Mouse (Mus musculus) stomach, embryonic 14.5 days (tissue): Measurements from ENCODE around the gene Mb21d2. TPM values are rescaled to one million over a fixed set of nuclear protein-coding genes. Genes with fewer than 3 reads are reported as not detected.

Source experiments
- ATAC-seq: fragments of 200-750 bp; cut with Nextera tagmentation; 2 replicates; pipeline ENCODE4 v1.8.0; 2017; ENCODE audit warnings: low read depth, moderate TSS enrichment; ENCODE audit not compliant: insufficient number of reproducible peaks, insufficient read depth, low FRiP score
- H3K27ac ChIP-seq: fragments of 300-500 bp; sonication (generic); 2 replicates; pipeline ENCODE4 v1.5.1; 2014; ENCODE audit warnings: mild to moderate bottlenecking, low read length, moderate library complexity, mixed read lengths
- H3K27me3 ChIP-seq: fragments of 300-500 bp; sonication (generic); 2 replicates; pipeline ENCODE4 v1.6.1; 2014; ENCODE audit warnings: low read length, control low read depth, mixed read lengths; ENCODE audit not compliant: control insufficient read depth, insufficient read depth
- H3K36me3 ChIP-seq: fragments of 300-500 bp; sonication (generic); 2 replicates; pipeline ENCODE4 v1.6.1; 2014; ENCODE audit warnings: mild to moderate bottlenecking, control low read depth, low read length, moderate library complexity, mixed read lengths; ENCODE audit not compliant: control insufficient read depth, insufficient read depth
- H3K4me1 ChIP-seq: fragments of 300-500 bp; sonication (generic); 2 replicates; pipeline ENCODE4 v1.6.1; 2014; ENCODE audit warnings: low read length, control low read depth, mixed read lengths; ENCODE audit not compliant: control insufficient read depth, insufficient read depth
- H3K4me2 ChIP-seq: fragments of 300-500 bp; sonication (generic); replicated peaks from 2 replicates; pipeline ENCODE4 v1.6.1; 2014; ENCODE audit warnings: low read depth, low read length, control low read depth
- H3K4me3 ChIP-seq: fragments of 300-500 bp; sonication (generic); 2 replicates; pipeline ENCODE4 v1.5.1; 2014; ENCODE audit warnings: low read depth, low read length, control low read depth
- H3K9ac ChIP-seq: fragments of 300-500 bp; sonication (generic); replicated peaks from 2 replicates; pipeline ENCODE4 v1.6.1; 2014; ENCODE audit warnings: low read depth, mild to moderate bottlenecking, control low read depth, low read length, moderate library complexity, mixed read lengths
- H3K9me3 ChIP-seq: fragments of 300-500 bp; sonication (generic); 2 replicates; pipeline ENCODE4 v1.6.1; 2016; ENCODE audit warnings: low read depth, low read length, control low read depth; ENCODE audit not compliant: control insufficient read depth
- WGBS: fragments of 180-500 bp; shearing (Covaris S2); extraction: QIAGEN DNeasy Blood & Tissue Kit; methylation state at CpG from one replicate; pipeline ENCODE4 v1.1.7; 2014; 5-methylcytosine and 5-hydroxymethylcytosine counted together
- polyA plus RNA-seq: library from polyadenylated mRNA; unstranded; fragments of >200 nt; fragmentation: Nextera tagmentation; extraction: Ambion mirVana; gene quantifications from 2 replicates; pipeline ENCODE4 v1.2.1, GENCODE M21; 2014

The Mb21d2 gene
- polyA plus RNA-seq, 1 experiment from 2014 or later = 8.4 TPM

- no peak for ATAC-seq
- peaks cover 11% of the 10 kb centered on the region for H3K4me1 ChIP-seq
- H3K4me2 ChIP-seq = no peak overlapping the region
- no peaks in the 10 kb centered on the region for H3K9me3 ChIP-seq
- no peak overlapping the region for H3K27ac ChIP-seq
- H3K27me3 ChIP-seq = no peaks in the 10 kb centered on the region
- 57% methylated on average over 2 of the region's 2 CpGs for WGBS
- H3K4me3 ChIP-seq = no peak overlapping the region
- H3K9ac ChIP-seq = no peak overlapping the region
- H3K36me3 ChIP-seq = no peaks in the 10 kb centered on the region
Measured at GRCm38 (mm10) chr16:28931213-28931612, 1.7 kb upstream of the Mb21d2 start.

GRCm38 (mm10) chr16:28930426-28930825, 953 bp upstream of the Mb21d2 start:
- Histone ChIP-seq H3K4me1 (peaks cover 11% of the 10 kb centered on the region), H3K27me3 (no peaks in the 10 kb centered on the region), H3K9ac (no peak overlapping the region), H3K4me3 (peak overlapping the region; percentile 61), H3K4me2 (peak overlapping the region; percentile 64), H3K36me3 (no peaks in the 10 kb centered on the region), H3K27ac (no peak overlapping the region), H3K9me3 (no peaks in the 10 kb centered on the region)
- WGBS = 13% methylated on average over 5 of the region's 5 CpGs
- no peak for ATAC-seq

GRCm38 (mm10) chr16:28929686-28930291, 316 bp upstream of the Mb21d2 start:
- WGBS = under 1% methylated on average over 66 of the region's 66 CpGs
- no peaks in the 10 kb centered on the region for H3K36me3 ChIP-seq
- H3K4me1 ChIP-seq = peaks cover 11% of the 10 kb centered on the region
- ATAC-seq = peak; percentile 74
- H3K4me3 ChIP-seq = peak overlapping the region; percentile 61
- H3K4me2 ChIP-seq = peak overlapping the region; percentile 64
- peak overlapping the region; percentile 92 for H3K27ac ChIP-seq
- peak overlapping the region; percentile 82 for H3K9ac ChIP-seq
- no peaks in the 10 kb centered on the region for H3K9me3 ChIP-seq
- no peaks in the 10 kb centered on the region for H3K27me3 ChIP-seq

DNA sequence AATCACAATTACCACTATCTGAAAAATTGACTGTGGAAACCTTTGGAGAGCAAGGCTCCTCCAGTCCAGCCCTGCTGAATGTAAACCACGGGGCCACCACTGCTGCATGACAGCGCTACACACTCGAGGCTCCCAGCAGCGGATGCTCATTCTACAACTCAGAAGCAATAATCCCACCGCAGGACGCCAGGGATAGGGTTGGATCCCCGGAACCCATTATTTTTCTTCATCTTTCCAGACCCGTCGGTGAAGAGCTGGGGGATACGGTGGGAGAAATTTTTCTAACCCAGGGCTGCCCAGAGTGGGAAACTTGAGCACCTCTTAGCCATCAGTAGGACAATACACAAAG, 1.0 kb downstream of the Mb21d2 start:
- no peaks in the 10 kb centered on the region for H3K9me3 ChIP-seq

DNA sequence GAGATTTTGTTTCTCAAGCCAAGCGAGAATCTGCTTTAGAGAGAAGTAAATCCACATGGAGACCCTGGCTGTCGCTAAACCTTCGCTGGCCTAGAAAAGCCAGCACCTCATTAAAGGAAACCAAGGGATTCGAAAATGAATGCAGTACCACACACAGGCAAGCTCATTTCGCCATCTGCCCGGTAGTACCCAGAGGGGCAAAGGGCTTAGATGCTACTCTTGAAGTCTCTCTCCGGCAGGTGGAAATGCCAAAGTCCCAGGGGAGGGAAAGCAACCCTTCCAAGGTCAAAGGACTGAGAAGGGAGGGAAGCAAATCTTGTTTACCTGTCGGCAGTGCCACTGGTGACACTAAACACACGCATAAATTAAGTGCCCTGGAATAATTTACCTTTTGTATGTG, 2.1 kb downstream of the Mb21d2 start:
- no peaks in the 10 kb centered on the region for H3K27me3 ChIP-seq
- no peak overlapping the region for H3K9ac ChIP-seq
- H3K4me2 ChIP-seq = peak overlapping the region; percentile 64
- no peaks in the 10 kb centered on the region for H3K36me3 ChIP-seq
- WGBS = 46% methylated on average over 9 of the region's 9 CpGs
- H3K4me3 ChIP-seq = 0 out of 2 replicates have a peak overlapping the region, but pooled peaks have one; percentile 61
- no peak overlapping the region for H3K27ac ChIP-seq
- H3K4me1 ChIP-seq = peaks cover 11% of the 10 kb centered on the region
- no peaks in the 10 kb centered on the region for H3K9me3 ChIP-seq
- no peak for ATAC-seq

More for the DNA sequence above, 1.0 kb downstream of the Mb21d2 start:
- H3K4me1 ChIP-seq = peaks cover 11% of the 10 kb centered on the region
- peak overlapping the region; percentile 82 for H3K9ac ChIP-seq
- no peaks in the 10 kb centered on the region for H3K36me3 ChIP-seq
- ATAC-seq = peak; percentile 21; the same call in 1 of the 2 replicates
- peak overlapping the region; percentile 64 for H3K4me2 ChIP-seq
- H3K4me3 ChIP-seq = peak overlapping the region; percentile 61
- WGBS = under 1% methylated on average over 10 of the region's 10 CpGs
- no peaks in the 10 kb centered on the region for H3K27me3 ChIP-seq
- peak overlapping the region; percentile 92 for H3K27ac ChIP-seq

DNA sequence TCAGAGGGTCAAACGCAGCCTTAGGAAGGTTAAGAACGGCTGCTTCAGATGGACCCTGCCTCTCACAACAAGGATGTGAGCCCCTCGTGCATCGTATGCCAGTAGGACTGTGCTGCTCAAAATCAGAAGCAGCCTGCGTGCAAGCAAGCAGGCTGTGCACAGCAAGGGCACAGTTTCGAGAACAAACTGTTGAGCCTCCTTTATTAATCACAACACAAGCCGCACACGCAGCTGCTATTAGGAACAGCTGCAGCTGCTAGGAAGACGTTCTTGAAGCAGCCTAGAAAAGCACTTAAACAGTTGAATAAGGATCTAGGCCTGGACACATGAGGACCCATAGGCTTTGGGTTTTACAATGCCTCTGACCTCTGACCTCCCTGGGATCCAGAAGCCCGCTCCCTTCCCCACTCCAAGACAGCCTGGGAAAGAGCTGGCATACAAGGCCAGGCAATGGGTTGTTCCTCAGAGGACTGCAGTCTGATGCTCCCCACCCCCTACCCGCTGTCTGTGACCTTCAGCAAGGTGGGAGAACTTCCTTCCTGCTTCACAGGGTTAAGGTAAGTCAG, 10.1 kb downstream of the Mb21d2 start:
- no peak overlapping the region for H3K4me3 ChIP-seq
- H3K9ac ChIP-seq = no peak overlapping the region
- no peaks in the 10 kb centered on the region for H3K27me3 ChIP-seq
- 59% methylated on average over 11 of the region's 11 CpGs for WGBS
- no peak overlapping the region for H3K27ac ChIP-seq
- H3K9me3 ChIP-seq = no peaks in the 10 kb centered on the region
- H3K4me2 ChIP-seq = no peak overlapping the region
- no peaks in the 10 kb centered on the region for H3K36me3 ChIP-seq
- no peak; the same call in 1 of the 2 replicates for ATAC-seq
- H3K4me1 ChIP-seq = no peaks in the 10 kb centered on the region

- no peak overlapping the region for H3K9ac ChIP-seq
- no peaks in the 10 kb centered on the region for H3K36me3 ChIP-seq
- ATAC-seq = no peak
- H3K9me3 ChIP-seq = no peaks in the 10 kb centered on the region
- H3K27me3 ChIP-seq = no peaks in the 10 kb centered on the region
- WGBS = 81% methylated on average over 7 of the region's 7 CpGs
- no peak overlapping the region for H3K4me2 ChIP-seq
- no peaks in the 10 kb centered on the region for H3K4me1 ChIP-seq
- H3K27ac ChIP-seq = no peak overlapping the region
- no peak overlapping the region for H3K4me3 ChIP-seq
Measured at GRCm38 (mm10) chr16:28915362-28915761, 14.1 kb downstream of the Mb21d2 start.

- no peaks in the 10 kb centered on the region for H3K9me3 ChIP-seq
- WGBS = 82% methylated on average over 1 of the region's 1 CpGs
- no peak for ATAC-seq
- no peak overlapping the region for H3K9ac ChIP-seq
- H3K4me3 ChIP-seq = no peak overlapping the region
- no peaks in the 10 kb centered on the region for H3K36me3 ChIP-seq
- H3K27me3 ChIP-seq = no peaks in the 10 kb centered on the region
- H3K4me2 ChIP-seq = no peak overlapping the region
- H3K27ac ChIP-seq = no peak overlapping the region
- H3K4me1 ChIP-seq = no peaks in the 10 kb centered on the region
Measured at GRCm38 (mm10) chr16:28914709-28915108, 14.8 kb downstream of the Mb21d2 start.
